Mouse (Mus musculus): ENCODE measurements around the gene Derl3.
"Not testable (repeated sequence)": the region's sequence is repeated elsewhere in the genome, so short reads cannot be mapped to it uniquely, and the experiment has no call there.

Derl3 gene

DNA sequence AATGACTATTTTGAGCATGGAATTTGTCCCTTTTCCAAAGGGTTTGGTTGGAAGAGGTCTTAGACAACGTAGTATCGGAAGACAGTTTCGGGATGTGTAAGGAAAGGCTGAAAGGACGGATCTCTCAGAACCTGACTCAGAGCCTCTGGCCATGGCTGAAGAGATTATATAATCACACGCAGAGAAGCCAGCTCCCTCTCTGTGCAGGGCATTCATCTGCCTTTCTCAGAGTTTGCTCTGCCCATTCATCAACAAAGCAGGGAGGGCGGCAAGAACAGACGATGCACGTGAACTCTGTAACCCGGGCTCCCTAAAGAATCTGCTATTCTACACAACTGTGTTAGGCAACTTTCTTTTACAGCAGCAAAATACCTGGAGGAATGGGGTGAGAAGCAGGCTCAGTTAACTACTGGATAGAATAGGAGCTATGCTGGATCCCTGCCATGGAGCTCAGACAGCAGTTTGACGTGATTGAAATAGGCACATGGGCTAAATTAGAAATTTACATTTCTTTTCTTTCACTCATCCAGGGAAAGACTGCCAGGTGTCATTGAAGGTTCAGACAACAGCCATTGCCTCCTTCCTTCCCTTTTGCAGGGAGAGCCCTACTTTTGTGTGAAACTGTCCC, 19.6 kb upstream of the Derl3 start:
- DNase-seq: no peak

DNA sequence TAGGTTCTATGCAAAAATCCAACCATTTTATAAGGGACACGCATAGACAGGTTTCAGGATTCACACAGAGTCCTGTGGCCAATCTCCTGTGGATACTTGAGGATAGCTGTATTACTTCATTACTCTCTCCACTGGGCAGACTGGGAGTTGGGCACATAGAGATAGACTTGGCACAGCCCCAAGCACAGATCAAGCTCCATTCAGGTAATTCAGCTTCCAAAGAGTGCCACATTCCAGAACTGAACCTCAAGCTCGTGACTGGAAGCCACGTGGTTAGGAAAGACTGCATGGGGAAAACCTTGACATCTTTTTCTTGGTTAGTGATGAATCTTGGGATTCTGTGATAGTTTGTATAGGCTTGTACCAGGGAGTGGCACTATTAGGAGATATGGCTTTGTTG, 14.4 kb upstream of the Derl3 start:
- no peak for DNase-seq

DNA sequence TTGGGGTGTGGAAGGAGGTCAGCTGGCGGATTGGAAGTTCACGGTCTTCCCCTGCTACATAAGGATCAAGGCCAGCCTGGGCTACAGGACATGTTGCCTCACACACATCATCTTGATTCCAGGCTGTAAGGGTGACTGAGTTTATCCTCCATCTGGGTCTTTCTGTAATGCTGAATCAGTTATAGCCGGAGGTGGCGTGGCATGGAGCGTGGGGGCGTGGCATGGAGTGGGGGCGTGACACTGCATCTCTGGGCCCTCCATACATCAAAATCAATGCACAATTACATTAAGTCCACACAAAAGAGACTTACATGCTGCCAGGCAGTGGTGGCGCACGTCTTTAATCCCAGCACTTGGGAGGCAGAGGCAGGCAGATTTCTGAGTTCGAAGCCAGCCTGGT, 12.9 kb upstream of the Derl3 start:
- no peak for DNase-seq

DNA sequence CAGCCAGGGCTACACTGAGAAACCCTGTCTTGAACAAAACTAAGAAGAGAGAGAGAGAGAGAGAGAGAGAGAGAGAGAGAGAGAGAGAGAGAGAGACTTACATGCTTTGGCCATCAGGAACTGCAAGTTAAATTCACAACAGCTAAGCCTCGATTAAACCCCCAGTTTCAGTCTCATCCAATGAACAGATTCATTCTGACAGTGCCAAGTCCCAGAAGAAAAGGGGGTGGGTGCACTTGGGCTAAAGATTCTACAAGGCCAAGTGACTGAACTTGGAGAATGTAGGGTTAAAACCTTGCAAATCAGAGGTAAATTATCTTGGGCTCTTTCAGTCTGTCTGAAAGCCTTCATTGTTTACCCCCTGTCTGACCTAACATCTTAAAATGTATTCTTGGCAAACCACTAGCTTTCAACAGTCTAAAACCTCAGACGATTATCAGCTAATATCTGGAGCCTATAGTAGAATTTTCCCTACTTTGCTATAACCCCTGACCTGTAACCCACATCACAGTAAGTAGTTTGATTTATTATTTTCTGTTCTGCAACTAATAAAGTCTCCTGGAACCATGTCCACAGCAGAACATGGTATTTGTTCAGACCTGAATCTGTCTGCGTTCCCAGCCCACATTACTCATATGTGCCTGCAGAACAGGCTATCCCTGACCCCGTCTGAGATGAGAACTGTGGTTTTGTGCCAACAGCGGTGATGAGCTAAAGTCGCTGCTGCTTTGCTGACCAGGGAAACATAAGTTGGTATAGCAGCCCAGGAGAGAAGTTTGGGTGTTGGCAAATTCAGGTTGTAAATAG, 12.2 kb upstream of the Derl3 start:
- no peak for DNase-seq

DNA sequence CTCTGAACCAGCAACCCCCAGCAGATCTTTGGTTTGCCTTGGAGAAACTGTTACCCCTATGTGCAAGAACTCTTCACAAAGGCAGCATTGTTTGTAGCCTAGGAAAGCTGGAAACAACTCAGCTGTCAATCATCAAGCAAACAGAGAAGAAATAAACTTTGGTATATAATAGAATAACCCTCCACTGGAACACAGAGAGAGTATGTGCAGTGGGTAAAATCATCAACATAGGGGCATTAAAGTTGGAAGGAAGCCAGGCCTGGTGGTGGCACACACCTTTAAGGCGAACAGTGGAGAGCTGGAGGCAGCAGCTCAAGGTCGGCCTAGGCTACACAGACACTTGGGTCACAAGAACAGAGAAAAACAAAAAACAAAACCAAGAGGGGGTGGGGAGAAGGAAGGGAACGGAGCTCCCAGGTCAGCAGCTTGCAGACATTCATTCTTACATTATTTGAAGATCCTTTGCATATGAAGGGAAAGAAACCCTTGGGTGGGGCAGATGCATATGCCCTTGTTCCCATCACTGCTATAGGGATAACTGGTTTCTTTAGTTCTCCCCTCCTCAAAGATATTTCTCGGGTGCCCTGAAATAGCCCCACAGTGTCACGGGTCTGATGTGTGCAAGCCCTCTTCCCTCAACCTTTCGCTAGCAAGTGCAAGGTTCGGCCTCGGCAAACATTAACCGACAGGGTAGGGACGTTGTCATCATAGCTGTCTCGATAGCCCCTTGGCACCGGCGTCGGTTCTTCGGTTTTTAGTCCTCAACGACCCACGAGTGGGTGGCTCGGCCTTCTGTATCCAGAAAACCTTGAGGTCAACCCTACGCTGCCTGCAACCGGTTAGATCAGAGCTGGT, 11.4 kb upstream of the Derl3 start:
- DNase-seq: no peak

DNA sequence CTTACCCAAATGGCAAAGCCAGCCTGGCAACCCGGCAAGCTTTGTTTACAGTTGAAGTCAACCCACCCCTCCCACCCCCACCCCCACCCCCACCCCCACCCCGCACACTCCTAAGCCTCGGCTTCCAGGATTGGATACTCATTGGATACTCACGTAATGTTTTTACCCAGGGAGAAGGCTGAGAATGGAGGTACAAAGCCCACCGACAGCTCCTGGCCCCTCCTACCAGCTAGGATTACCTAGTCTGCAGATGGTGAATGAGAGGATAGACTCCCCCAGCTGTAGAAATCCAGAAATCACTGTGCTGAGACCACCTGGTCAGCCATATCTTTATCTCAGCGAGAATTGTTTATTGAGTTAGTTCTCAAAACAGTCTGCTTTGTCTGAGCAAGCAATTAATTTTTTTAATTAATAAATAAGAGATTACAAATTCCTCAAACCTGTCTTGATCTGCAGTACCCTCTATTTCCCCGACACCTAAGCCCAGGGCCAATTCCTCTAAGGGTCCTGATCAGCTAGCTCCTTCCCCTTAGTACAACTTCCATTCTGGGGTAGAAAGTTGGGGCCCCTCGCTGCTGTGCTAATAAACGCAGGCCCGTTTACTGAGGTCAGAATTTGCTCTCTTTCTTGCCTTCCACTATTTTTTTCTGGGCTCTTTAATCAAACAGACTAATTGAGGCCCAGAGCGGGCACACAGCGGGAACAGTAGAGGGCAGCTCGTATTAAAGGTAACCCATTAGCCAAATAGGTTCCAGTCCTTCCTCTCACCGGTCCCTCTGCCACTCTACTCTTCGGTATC, 10.6 kb upstream of the Derl3 start:
- DNase-seq: no peak

DNA sequence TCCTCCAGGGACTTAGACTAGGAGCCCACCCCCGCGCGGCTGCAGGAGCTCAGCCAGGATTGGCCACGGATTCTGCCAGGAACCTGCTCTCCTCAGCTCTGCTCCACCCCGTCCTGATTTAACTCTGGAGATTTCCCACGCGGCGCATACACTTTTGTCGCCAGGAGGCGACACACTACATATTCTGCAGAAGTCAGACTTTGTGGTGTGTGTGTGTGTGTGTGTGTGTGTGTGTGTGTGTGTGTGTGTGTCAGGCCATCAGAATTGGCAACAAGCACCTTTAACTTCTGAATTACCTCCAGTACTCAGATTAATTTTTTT, 10.0 kb upstream of the Derl3 start:
- peak; percentile 60 to 61 for DNase-seq

DNA sequence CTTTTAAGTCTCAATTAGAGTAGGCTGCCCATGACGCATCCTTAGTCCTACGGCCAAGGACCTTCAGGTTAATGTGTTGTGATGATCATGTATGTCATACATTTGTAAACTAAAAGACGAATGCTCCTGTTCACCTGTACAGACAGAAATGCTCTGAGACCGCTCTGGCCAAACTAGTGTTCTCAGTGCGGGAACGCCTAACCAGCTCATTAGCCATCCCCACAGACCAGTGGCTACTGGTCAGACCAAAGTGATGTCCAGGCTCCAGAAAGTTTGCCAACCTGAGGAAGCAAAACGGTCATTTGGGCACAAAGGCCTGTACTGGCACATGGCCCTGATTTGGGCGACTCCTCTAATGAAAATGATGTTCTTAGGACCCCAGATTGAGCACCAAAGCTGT, 8.5 kb upstream of the Derl3 start:
- DNase-seq: no peak

DNA sequence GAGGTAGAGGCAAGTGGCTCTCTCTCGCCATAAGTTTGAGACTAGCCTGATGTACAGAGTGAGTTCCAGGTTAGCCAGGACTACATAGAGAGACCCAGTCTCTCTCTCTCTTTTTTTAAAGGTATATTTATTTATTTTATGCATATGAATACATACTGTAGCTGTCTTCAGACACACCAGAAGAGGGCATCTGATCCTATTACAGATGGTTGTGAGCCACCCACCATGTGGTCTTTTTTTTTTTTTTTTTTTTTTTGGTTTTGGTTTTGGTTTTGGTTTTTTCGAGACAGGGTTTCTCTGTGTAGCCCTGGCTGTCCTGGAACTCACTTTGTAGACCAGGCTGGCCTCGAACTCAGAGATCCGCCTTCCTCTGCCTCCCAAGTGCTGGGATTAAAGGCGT, 5.7 kb upstream of the Derl3 start:
- DNase-seq: not testable (repeated sequence)

DNA sequence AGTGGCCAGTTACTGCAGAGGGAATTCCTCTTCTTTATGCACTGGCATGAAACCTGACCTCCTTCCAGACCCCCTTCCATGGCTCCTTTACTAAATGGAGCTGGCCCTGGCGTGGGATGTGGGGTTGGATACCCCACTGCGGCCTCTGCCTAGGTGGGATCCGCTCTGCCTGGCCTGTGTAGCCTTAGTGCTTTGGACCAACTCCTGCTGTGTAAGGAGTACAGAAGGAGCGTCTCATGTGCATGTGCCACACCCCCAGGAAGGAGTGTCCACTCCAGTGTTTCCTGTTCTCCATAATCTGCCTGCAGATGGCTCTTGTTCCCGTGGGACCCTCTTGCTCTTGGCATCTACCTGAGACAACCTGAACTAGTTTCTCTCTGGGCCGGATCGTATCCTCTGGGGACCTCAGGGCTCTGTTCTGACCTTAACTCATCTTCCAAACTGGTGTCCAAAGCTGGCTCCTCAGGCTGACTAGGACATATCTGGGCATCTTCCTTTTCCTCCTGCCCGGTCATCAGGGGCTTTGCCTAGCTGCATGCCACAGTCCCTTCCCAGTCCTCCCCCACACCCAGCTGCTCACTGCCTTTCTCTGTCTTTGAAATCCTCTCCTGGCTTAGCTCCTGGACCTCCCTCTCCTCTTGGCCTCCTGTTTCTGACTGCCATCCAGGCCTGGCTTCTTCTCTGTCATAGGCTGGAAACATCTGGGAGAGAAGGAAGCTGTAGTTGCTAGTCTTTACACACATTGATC, 3.6 kb upstream of the Derl3 start:
- no peak for DNase-seq

DNA sequence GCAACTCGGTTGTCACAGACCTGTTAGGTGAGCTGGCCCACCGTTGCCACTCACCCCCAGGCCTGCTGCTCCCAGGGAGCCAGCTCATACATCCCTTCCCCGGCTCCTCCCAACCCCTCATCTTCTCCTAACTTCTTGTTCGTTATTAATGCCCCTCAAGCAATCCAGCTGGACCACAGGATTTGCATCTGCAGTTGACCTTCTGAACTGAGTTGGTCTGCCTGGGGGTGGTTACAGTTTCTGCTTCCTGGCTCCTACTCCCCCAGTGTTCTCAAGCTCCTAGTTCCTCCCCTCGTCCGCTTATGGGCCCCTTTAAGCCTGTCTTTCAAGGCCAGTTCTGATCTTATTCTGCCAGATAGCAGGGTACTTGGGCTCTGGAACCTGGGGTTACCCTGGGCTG, 1.4 kb downstream of the Derl3 start:
- DNase-seq: no peak

DNA sequence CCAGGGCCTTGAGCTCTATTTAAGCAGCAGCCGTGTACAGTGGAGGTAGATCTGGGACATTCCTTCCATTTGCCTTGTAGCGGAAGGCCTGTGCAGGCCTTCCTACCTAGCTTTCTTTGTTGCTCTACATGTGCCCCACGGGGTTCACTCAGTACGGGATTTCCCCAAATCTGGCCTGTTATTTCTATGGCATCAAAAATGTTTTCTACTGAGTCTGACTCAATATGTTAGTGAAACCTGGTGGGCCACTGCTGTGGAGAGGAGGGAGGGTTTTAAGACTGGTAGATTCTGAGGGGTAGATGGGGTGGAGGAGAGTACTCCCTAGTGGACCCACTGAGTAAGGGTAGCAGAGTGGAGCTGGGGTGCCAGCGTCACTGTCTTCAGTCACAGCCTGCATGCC, 2.5 kb downstream of the Derl3 start:
- DNase-seq: no peak

DNA sequence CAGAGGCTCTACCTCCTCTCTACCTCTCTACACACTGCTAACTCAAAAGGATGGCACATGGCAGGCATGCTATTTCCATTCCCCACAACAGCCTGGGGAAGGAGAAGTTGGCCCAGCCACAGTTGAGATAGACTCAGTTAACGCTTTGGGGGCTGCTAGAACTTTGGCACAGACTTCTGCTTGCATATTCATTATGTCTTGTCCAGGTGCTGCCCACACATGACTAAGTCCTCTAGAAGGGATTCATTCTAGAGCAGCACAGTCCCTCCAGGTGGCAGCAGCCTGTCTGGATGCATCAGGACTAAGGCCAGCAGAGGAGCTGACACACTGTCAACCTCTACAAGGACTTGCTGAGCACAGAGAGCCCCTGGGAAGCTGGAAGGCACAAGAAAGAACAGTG, 3.0 kb downstream of the Derl3 start:
- no peak for DNase-seq

DNA sequence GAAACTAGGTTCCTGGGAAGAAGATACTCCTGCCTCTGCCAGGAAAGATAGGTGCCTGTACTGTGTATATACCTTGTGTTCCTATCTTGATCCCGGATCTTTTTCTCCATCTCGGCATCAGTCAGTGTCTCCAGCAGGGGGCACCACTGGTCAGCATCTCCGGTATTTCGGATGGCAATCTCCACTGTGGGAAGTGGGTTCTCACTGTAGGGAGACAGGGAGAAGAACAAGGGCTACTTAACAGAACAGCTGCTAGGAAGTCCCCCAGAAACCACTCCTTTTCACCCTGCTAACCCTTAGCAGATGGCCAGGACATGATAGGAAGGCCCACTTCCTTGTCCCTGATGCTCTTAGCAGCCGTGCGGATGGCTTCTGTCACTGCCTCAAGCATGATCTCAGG, 4.2 kb downstream of the Derl3 start:
- peak; percentile 32 to 45 for DNase-seq

DNA sequence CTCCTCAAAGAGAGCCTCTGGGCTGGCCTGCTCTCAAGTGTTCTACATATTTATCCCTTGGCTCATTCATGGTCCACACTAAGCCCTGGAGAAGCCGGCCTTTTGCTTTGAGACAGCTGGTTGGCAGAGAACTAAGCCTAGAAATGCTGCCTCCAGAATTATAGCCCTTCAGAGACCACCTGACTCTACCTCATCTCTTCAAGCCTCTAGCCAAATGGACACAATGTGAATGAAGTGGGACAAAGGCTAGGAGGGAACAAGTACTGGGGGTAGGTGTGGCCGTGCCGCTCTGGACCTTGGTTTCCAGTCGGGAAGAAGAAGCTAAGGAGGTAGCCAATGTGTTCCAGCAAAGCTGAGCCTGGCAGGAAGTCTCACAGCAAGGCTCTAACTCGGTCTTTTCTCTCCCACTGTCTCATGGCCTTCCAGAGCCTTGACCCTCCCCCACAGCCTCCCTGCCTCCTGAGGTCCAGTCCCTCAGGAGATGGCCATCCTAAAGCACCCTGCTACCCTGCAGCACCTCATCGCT, 4.9 kb downstream of the Derl3 start:
- no peak for DNase-seq

DNA sequence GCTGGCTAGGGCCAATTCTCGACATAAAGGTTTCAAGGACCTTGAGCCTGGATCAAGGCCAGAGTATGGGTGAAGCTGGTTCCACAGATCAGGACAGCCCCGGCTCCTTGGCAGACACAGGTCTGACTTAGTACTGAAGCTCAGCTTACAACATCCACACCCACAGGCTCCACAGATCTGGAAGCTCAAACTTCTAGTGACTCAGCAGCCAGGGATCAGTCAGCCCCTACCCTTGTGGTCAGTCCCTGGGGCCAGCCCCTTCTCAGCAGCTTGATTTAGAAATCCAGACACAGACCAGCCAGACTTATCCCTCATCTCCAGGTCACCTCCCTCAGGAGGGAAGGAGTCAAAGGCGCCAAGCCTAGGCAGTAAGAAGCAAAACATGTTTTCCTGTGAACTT, 5.6 kb downstream of the Derl3 start:
- no peak for DNase-seq

DNA sequence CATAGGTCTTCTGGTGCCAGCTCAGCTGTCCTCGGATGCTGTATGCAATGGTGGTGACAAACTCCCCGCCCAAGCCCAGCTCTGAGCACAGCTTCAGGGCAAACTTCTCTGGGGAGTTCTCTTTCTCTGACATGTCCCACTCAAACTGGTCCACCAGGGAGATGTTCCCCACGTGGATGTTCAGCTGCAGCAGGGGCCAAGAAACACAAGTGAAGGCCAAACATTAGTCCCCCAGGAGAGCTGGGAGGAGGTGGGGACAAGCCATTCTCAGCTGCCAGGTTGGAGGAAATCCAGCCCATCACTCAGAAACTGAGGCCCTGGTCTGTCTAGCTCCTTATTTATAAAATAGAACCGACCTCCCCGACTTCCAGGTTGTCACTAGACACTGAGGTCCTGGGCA, 11.2 kb downstream of the Derl3 start:
- DNase-seq: no peak

DNA sequence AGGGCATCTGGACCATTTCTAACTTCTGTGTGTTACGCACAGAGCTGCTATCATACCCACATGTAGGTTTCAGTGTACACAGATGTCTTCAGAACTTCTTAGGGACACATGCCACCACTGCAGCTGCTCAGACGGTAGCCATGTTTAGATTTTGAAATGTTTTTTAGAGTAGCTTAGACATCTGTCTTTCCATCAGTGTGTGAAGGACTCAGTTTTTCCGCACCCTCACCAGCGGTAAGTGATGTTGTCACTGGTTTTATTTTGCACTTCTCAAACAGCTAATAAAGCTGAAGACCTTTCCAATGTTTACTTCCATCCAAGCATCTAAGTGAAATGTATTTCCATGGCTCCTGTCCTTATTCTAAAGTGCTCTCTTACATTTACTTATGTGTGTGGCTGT, 13.7 kb downstream of the Derl3 start:
- no peak for DNase-seq

DNA sequence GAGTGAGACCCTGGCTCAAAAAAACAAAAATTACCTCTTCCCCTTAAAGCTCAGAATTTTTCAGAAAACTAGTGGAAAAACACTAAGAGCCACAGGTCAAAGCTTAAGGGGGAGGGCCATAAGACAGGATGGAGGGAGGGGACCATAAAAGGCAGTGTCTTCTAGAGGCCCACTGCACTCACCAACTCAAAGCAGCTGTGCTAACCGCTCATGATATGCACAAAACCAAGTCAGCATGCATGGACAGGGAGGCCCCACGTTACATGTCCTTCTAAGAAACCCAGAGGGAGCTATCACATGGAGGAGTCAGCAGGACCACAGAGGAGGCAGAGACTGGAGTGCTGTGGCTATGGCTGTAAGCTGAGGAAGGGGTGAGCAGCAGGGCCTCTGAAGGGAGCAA, 17.5 kb downstream of the Derl3 start:
- no peak for DNase-seq

DNA sequence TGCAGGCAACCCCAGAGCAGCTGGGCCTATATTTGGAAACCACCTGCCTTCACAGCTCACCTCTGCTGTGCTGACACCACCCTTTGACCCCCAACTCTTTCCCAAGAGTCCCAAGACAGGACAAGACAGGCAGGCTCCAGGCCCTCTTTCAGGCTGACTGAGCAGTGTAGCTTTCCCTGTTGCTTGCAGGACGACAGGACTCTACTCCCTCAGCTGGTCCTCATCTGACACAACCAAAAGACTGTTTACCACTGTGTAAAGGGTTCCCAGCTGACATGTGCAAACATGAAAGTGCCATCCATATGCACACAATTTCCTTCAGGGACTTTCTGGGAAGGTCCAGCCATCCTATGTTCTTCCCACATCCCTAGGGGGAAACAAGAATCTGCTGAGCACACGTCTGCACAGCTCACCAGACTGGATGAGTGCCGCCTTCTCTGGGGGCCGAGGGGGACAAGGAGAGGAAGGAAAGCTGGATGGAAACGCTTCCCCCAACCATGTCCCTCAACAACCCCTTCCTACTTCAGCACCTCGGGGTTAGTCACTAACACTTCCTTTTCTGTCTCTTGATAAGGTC, 19.9 kb downstream of the Derl3 start:
- no peak for DNase-seq

DNA sequence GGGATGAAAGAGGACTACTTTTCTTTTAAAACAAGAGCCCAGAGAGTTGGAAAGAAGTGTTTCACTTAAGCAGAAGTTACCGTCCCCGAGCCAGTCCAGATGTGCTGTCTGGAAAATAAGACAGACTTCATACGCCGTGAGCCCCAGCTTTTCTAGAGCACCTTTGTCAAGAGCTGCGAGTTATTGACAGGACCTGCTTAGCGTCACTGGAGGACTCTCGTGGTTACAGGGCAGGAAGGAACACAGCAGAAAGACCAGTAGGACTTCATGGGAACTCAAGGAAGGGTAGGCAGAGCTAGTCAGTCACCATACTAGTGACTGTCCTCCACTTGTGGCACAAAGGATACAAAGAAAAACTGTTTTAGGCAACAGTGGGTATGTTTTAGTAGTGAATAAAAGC, 22.3 kb downstream of the Derl3 start:
- no peak for DNase-seq

DNA sequence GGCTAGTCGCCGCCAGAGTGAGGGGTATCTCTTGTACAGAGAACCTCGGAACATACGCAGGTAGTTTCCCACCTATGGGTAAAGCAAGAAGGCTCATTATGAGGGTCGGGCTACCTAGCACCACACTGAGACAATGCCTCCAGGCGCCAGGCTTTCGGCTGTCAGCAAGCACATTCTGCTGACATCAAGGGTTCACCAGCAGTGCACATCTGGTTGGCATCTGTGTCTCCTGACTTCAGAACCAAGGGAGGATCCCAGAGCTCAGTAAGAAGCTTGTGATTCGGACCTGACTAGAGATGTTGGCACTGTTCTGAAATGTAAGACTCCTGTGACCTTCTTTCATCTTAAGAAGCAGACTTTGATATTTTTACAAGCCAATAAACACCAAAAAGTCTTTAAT, 23.6 kb downstream of the Derl3 start:
- no peak for DNase-seq
